Mouse (Mus musculus): Measurements from ENCODE around the gene Srcap. TPM values are rescaled to one million over a fixed set of nuclear protein-coding genes. Genes with fewer than 3 reads are reported as not detected.

The Srcap gene
- polyA plus RNA-seq, 1 experiment = 32.2 TPM

DNA sequence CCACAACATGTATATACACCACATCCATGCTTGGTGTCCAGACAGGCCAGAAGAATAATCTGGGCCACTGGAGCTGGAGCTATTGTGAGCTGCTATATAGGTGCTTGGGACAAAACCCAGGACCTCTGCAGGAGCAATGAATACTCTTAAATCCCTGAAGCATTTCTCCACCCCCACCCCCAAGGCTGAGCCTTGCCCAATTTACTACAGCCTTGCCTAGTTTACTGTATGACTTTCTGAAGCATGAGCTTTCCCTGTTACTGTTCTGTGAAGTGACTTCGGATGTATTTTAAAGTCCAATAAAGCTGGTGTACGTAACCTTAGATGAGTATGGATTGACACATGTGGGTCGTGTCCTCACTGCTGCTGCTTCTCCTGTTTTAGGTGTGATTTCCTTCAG lies 2.0 kb downstream of the Srcap start:
- no peak for TF ChIP-seq POLR2A (IDR thresholded peaks at IDR 0.05; ENCODE audit: borderline replicate concordance, insufficient read depth, low read length)
- TF ChIP-seq CTCF (IDR thresholded peaks at IDR 0.05; ENCODE audit: borderline replicate concordance, insufficient read depth, low read depth, low read length) = no peak
- H3K4me1 ChIP-seq (ENCODE audit: control insufficient read depth, insufficient read depth, low read length) = peaks cover 5% of the 10 kb centered on the region; the same call in 1 of the 2 replicates
- H3K27me3 ChIP-seq (ENCODE audit: control insufficient read depth, insufficient read depth, low read length) = no peaks in the 10 kb centered on the region
- H3K4me3 ChIP-seq (replicated peaks; ENCODE audit: insufficient read depth, low read depth, low read length) = no peak overlapping the region
- 54% methylated on average over 3 of the region's 3 CpGs for WGBS
- no peak for DNase-seq
- H3K27ac ChIP-seq (ENCODE audit: insufficient read depth, low read length) = no peak overlapping the region

DNA sequence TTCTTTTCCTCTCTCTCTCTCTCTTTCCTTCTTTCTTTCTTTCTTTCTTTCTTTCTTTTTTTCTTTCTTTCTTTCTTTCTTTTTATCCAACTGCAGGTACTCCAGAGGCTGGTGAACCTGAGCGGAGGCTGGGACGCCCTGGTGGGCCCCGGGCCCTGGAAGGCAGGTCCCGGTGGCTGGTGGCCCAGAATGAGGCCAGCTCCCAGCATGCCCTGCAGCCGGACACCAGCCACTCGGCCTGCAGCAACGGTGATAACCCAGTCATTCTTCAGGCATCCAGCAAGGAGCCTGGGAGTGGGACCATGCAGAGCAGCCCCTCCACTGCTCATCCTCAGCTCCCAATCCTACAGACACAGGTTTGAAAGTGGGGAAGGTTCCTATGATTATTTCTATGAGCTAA lies 4.1 kb downstream of the Srcap start:
- no peak for TF ChIP-seq CTCF (IDR thresholded peaks at IDR 0.05; ENCODE audit: borderline replicate concordance, insufficient read depth, low read depth, low read length)
- TF ChIP-seq POLR2A (IDR thresholded peaks at IDR 0.05; ENCODE audit: borderline replicate concordance, insufficient read depth, low read length) = no peak
- 4% methylated on average over 7 of the region's 7 CpGs for WGBS
- peaks cover 5% of the 10 kb centered on the region; the same call in 1 of the 2 replicates for H3K4me1 ChIP-seq (ENCODE audit: control insufficient read depth, insufficient read depth, low read length)
- H3K27ac ChIP-seq (ENCODE audit: insufficient read depth, low read length) = no peak overlapping the region
- no peak overlapping the region for H3K4me3 ChIP-seq (replicated peaks; ENCODE audit: insufficient read depth, low read depth, low read length)
- no peaks in the 10 kb centered on the region for H3K27me3 ChIP-seq (ENCODE audit: control insufficient read depth, insufficient read depth, low read length)
- DNase-seq = peak; percentile 40 to 55

DNA sequence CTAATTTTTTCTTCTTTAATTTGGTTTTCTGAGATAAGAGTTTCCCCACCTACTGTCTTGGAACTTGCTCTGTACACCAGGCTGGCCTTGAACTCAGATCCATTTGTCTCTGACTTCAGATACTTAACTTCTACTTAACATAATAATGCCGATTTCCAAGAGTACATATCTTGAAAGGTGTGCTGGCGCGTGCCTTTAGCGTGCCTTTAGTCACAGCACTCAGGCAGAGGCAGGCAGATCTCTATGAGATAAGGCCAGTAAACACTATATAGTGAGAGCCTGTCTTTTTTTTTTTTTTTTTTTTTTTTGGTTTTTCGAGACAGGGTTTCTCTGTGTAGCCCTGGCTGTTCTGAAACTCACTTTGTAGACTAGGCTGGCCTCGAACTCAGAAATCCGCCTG lies 4.6 kb downstream of the Srcap start:
- no peak overlapping the region for H3K4me3 ChIP-seq (replicated peaks; ENCODE audit: insufficient read depth, low read depth, low read length)
- TF ChIP-seq POLR2A (IDR thresholded peaks at IDR 0.05; ENCODE audit: borderline replicate concordance, insufficient read depth, low read length) (no peak), CTCF (IDR thresholded peaks at IDR 0.05; ENCODE audit: borderline replicate concordance, insufficient read depth, low read depth, low read length) (no peak)
- H3K4me1 ChIP-seq (ENCODE audit: control insufficient read depth, insufficient read depth, low read length) = peaks cover 5% of the 10 kb centered on the region; the same call in 1 of the 2 replicates
- WGBS = 96% methylated on average over 6 of the region's 7 CpGs
- no peaks in the 10 kb centered on the region for H3K27me3 ChIP-seq (ENCODE audit: control insufficient read depth, insufficient read depth, low read length)
- no peak for DNase-seq
- no peak overlapping the region for H3K27ac ChIP-seq (ENCODE audit: insufficient read depth, low read length)

DNA sequence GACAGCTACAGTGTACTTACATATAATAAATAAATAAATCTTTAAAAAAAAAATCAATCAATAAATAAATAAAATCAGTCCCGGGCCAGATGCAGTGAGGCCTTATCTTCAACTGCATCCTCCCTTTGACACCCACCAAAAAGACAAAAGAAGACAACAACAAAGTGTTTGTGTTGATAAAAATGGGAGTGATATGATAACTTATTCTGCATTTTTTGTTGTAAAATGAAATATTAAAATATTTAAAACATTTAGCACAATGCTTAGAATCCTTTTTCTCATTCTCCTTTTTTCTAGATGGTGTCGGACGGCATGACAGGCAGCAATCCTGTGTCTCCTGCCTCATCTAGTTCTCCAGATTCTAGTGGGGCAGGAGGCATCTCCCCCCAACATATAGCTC lies 7.5 kb downstream of the Srcap start, which contains the start of gene Gm42715:
Gm42715 (plus strand) TSS at position 301 of the 400 bp plus-strand sequence.
- H3K4me1 ChIP-seq (ENCODE audit: control insufficient read depth, insufficient read depth, low read length) = peaks cover 5% of the 10 kb centered on the region; the same call in 1 of the 2 replicates
- H3K4me3 ChIP-seq (replicated peaks; ENCODE audit: insufficient read depth, low read depth, low read length) = no peak within 1 kb of the TSS
- WGBS = 96% methylated on average over 3 of the region's 3 CpGs
- TF ChIP-seq CTCF (IDR thresholded peaks at IDR 0.05; ENCODE audit: borderline replicate concordance, insufficient read depth, low read depth, low read length) = no peak
- TF ChIP-seq POLR2A (IDR thresholded peaks at IDR 0.05; ENCODE audit: borderline replicate concordance, insufficient read depth, low read length) = no peak
- H3K27me3 ChIP-seq (ENCODE audit: control insufficient read depth, insufficient read depth, low read length) = no peaks in the 10 kb centered on the region
- H3K27ac ChIP-seq (ENCODE audit: insufficient read depth, low read length) = no peak within 1 kb of the TSS
- no peak for DNase-seq

DNA sequence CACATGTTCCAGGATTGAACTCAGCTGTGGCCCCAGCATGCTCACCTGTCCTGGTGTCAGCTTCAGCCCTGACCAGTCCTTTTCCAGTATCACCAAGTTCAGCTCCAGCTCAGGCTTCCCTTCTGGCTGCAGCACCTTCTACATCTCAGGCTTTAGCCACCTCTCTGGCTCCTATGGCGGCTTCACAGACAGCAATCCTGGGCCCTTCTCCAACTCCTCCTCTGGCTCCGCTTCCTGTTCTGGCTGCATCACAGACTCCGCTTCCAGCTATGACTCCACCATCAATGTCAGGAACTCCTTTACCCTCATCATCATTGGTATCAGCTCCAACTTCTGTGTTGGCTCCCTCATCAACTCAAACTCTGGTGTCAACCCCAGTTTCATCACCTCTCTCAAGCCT lies 29.9 kb downstream of the Srcap start:
- Histone ChIP-seq H3K27ac (ENCODE audit: insufficient read depth, low read length) (no peak overlapping the region), H3K27me3 (ENCODE audit: control insufficient read depth, insufficient read depth, low read length) (no peaks in the 10 kb centered on the region), H3K4me1 (ENCODE audit: control insufficient read depth, insufficient read depth, low read length) (peaks cover 17% of the 10 kb centered on the region), H3K4me3 (replicated peaks; ENCODE audit: insufficient read depth, low read depth, low read length) (no peak overlapping the region)
- 12% methylated on average over 3 of the region's 3 CpGs for WGBS
- DNase-seq = peak; percentile 46 to 67
- TF ChIP-seq CTCF (IDR thresholded peaks at IDR 0.05; ENCODE audit: borderline replicate concordance, insufficient read depth, low read depth, low read length) = no peak

DNA sequence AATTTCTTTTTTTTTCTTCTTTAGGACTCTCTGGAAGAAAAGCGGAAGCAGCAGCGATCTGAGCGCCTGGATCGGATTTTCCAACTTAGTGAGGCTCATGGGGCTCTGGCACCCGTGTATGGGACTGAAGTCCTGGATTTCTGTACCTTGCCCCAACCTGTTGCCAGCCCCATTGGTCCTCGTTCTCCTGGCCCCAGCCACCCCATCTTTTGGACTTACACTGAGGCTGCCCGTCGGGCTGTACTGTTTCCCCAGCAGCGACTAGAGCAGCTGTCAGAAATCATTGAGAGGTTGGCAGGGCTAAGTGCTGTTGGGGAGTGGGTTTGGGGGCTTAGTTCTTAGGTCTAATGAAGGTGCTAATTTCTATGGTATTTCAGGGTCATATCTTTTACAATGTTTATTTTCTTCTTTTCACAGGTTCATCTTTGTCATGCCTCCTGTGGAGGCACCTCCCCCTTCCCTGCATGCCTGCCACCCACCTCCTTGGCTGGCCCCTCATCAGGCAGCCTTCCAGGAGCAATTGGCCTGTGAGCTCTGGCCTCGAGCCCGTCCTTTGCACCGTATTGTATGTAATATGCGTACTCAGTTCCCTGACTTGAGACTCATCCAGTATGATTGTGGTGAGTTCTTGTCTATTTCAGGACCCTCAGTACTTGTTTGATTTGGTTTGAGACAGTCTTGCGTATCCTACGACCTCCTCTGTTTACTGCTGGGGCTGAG lies 37.5 kb downstream of the Srcap start:
- Histone ChIP-seq H3K4me3 (replicated peaks; ENCODE audit: insufficient read depth, low read depth, low read length) (no peak overlapping the region), H3K27me3 (ENCODE audit: control insufficient read depth, insufficient read depth, low read length) (no peaks in the 10 kb centered on the region), H3K4me1 (ENCODE audit: control insufficient read depth, insufficient read depth, low read length) (peaks cover 5% of the 10 kb centered on the region; the same call in 1 of the 2 replicates), H3K27ac (ENCODE audit: insufficient read depth, low read length) (no peak overlapping the region)
- 13% methylated on average over 15 of the region's 15 CpGs for WGBS
- no peak for TF ChIP-seq POLR2A (IDR thresholded peaks at IDR 0.05; ENCODE audit: borderline replicate concordance, insufficient read depth, low read length)
- no peak for TF ChIP-seq CTCF (IDR thresholded peaks at IDR 0.05; ENCODE audit: borderline replicate concordance, insufficient read depth, low read depth, low read length)
- DNase-seq = peak; percentile 81 to 88

DNA sequence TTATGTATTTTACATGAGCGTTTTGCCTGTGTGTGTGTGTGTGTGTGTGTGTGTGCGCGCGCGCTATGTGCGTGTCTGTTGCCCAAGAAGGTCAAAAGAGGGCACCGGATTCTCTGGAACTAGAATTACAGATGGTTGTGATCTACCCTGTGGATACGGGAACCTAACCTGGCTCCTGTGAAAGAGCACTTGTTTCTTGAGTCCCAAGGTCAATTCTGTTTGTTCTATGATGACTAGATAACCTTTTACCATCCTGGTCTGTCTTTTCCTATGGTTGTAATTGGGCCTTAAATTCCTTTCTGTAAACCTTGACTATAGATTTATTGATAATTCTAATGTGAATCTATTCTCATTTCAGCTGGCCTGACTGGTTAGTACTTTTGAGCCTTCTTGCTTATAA lies 39.8 kb downstream of the Srcap start:
- WGBS = 90% methylated on average over 8 of the region's 8 CpGs

DNA sequence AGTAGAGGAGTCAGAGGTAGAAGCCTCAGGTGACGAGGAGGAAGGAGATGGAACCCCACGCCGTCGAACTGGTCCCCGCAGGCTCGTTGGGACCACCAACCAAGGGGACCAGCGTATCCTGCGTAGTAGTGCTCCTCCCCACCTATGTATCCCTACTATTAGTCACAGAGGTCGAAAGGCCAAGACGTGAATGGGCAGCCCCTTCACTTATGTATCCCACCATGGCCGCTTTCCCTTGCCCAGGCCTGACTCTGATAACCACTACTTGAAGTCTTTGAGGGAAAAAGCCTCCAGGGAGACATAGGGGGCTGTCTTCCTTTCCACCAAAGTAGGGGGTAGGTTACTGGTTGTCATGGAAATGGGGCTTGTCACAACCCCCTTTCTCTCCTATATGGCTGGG lies 48.8 kb downstream of the Srcap start:
- H3K4me3 ChIP-seq (replicated peaks; ENCODE audit: insufficient read depth, low read depth, low read length) = no peak overlapping the region
- DNase-seq = no peak
- H3K4me1 ChIP-seq (ENCODE audit: control insufficient read depth, insufficient read depth, low read length) = peaks cover 9% of the 10 kb centered on the region; the same call in 1 of the 2 replicates
- TF ChIP-seq CTCF (IDR thresholded peaks at IDR 0.05; ENCODE audit: borderline replicate concordance, insufficient read depth, low read depth, low read length) = no peak
- no peak for TF ChIP-seq POLR2A (IDR thresholded peaks at IDR 0.05; ENCODE audit: borderline replicate concordance, insufficient read depth, low read length)
- no peaks in the 10 kb centered on the region for H3K27me3 ChIP-seq (ENCODE audit: control insufficient read depth, insufficient read depth, low read length)
- 93% methylated on average over 11 of the region's 11 CpGs for WGBS
- H3K27ac ChIP-seq (ENCODE audit: insufficient read depth, low read length) = no peak overlapping the region

More for the DNA sequence above, 39.8 kb downstream of the Srcap start:
- H3K27me3 ChIP-seq (ENCODE audit: control insufficient read depth, insufficient read depth, low read length) = no peaks in the 10 kb centered on the region
- no peak overlapping the region for H3K4me3 ChIP-seq (replicated peaks; ENCODE audit: insufficient read depth, low read depth, low read length)
- TF ChIP-seq POLR2A (IDR thresholded peaks at IDR 0.05; ENCODE audit: borderline replicate concordance, insufficient read depth, low read length) = no peak
- TF ChIP-seq CTCF (IDR thresholded peaks at IDR 0.05; ENCODE audit: borderline replicate concordance, insufficient read depth, low read depth, low read length) = no peak
- DNase-seq = no peak
- H3K27ac ChIP-seq (ENCODE audit: insufficient read depth, low read length) = no peak overlapping the region
- H3K4me1 ChIP-seq (ENCODE audit: control insufficient read depth, insufficient read depth, low read length) = peaks cover 5% of the 10 kb centered on the region; the same call in 1 of the 2 replicates

All from cerebellum, adult 2 months (tissue).